Mouse (Mus musculus) intestine, embryonic 15.5 days (tissue): ENCODE measurements around the gene Xbp1. TPM values are rescaled to one million over a fixed set of nuclear protein-coding genes. Genes with fewer than 3 reads are reported as not detected.
"Not testable (repeated sequence)": the region's sequence is repeated elsewhere in the genome, so short reads cannot be mapped to it uniquely, and the experiment has no call there.

Experiments used
- ATAC-seq: fragments of 200-750 bp; cut with Nextera tagmentation; 2 replicates; pipeline ENCODE4 v1.8.0; 2017; ENCODE audit warnings: moderate TSS enrichment, moderate library complexity
- H3K27ac ChIP-seq: fragments of 300-500 bp; sonication (generic); 2 replicates; pipeline ENCODE4 v1.5.1; 2015; ENCODE audit warnings: mild to moderate bottlenecking, inconsistent platforms
- H3K27me3 ChIP-seq: fragments of 300-500 bp; sonication (generic); replicated peaks from 2 replicates; pipeline ENCODE4 v1.6.1; 2015; ENCODE audit warnings: inconsistent platforms
- H3K36me3 ChIP-seq: fragments of 300-500 bp; sonication (generic); 2 replicates; pipeline ENCODE4 v1.6.1; 2015; ENCODE audit warnings: inconsistent platforms
- H3K4me1 ChIP-seq: fragments of 300-500 bp; sonication (generic); replicated peaks from 2 replicates; pipeline ENCODE4 v1.6.1; 2015; ENCODE audit warnings: inconsistent platforms
- H3K4me2 ChIP-seq: fragments of 300-500 bp; sonication (generic); replicated peaks from 2 replicates; pipeline ENCODE4 v1.6.1; 2015; ENCODE audit warnings: mild to moderate bottlenecking, inconsistent platforms
- H3K4me3 ChIP-seq: fragments of 300-500 bp; sonication (generic); replicated peaks from 2 replicates; pipeline ENCODE4 v1.5.1; 2015; ENCODE audit warnings: inconsistent platforms
- H3K9ac ChIP-seq: fragments of 300-500 bp; sonication (generic); 2 replicates; pipeline ENCODE4 v1.6.1; 2015; ENCODE audit warnings: inconsistent platforms
- H3K9me3 ChIP-seq: fragments of 300-500 bp; sonication (generic); 2 replicates; pipeline ENCODE4 v1.6.1; 2016; ENCODE audit warnings: inconsistent platforms
- WGBS: fragments of 180-500 bp; shearing (Covaris S2); methylation state at CpG from one replicate; pipeline ENCODE4 v1.1.7; 2015; 5-methylcytosine and 5-hydroxymethylcytosine counted together
- polyA plus RNA-seq: library from polyadenylated mRNA; unstranded; fragments of >200 nt; fragmentation: Nextera tagmentation; extraction: Ambion mirVana; gene quantifications from 2 replicates; pipeline ENCODE4 v1.2.1, GENCODE M21; 2015

Gene Xbp1
- polyA plus RNA-seq, 1 experiment from 2014 or later = 237 TPM

DNA sequence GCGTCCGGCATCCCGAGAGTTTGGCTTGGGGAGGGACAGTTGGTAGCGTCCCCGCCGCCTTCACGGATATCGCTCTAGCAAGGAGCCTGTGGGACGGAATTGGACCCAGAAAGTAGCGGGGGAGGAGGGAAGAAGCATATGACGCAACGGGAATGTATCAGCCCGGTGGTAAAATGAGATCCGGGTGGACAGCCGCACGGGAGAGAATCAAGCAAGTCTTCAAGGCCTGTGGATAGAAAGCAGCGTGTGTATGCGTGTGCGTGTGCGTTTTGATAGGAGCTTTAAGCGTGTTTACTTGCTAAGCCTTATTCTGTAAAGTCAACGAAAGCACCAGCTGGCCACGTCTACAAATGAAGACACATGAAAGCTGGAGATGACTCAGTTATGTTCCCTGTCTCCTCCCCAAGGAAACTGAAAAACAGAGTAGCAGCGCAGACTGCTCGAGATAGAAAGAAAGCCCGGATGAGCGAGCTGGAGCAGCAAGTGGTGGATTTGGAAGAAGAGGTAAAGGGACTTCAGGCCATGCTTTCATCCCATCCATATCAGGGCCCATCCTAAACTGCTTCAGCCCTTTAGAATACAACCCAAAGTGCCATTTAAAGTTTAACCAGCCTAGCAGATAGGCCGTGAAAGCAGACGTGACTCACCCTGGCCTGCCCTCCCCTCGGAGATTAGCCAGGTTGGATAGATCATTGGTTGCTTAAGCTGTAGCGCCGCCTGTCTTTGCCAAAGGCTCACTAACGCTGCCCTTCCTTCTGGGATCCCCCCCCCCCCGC lies 1.2 kb downstream of the Xbp1 start:
- H3K9me3 ChIP-seq = no peaks in the 10 kb centered on the region
- WGBS = under 1% methylated on average over 34 of the region's 34 CpGs
- peak; percentile 80 for ATAC-seq

DNA sequence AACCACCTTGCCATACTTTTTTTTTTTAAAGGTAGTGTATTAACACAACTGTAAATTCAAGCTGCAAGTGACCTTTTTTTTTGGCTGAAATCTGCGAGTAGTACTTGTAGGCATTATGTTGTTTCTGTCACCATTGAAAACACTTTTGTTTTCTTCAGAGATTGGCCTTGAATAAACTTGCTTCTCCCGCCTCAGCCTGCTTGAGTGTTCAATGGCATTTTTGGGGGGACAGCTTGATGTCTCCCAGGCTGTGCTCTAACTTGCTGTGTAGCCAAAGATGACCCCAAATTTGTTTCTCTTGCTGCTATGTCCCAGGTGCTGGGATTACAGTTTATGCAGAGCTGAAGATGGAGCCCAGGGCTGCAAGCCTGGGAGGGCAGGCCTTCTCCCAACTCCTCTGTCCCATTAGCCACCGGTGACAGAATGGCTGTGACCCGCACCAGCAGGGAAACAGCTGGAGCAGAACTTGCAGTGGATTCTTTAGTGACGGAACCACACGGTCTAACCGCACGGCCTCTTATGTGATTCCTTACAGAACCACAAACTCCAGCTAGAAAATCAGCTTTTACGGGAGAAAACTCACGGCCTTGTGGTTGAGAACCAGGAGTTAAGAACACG lies 2.4 kb downstream of the Xbp1 start:
- H3K4me1 ChIP-seq = peaks cover 20% of the 10 kb centered on the region
- peak overlapping the region; percentile 57 for H3K4me2 ChIP-seq
- H3K27ac ChIP-seq = no peak overlapping the region
- peak overlapping the region; percentile 73 for H3K4me3 ChIP-seq
- 79% methylated on average over 11 of the region's 11 CpGs for WGBS
- peaks cover 34% of the 10 kb centered on the region for H3K36me3 ChIP-seq
- peak overlapping the region; percentile 90; the same call in 1 of the 2 replicates for H3K9ac ChIP-seq
- no peaks in the 10 kb centered on the region for H3K9me3 ChIP-seq
- no peaks in the 10 kb centered on the region for H3K27me3 ChIP-seq
- no peak for ATAC-seq

More for the DNA sequence above, 1.2 kb downstream of the Xbp1 start:
- no peaks in the 10 kb centered on the region for H3K27me3 ChIP-seq
- H3K4me3 ChIP-seq = peak overlapping the region; percentile 73
- peak overlapping the region; percentile 90 for H3K9ac ChIP-seq
- peaks cover 20% of the 10 kb centered on the region for H3K4me1 ChIP-seq
- H3K27ac ChIP-seq = peak overlapping the region; percentile 90
- H3K36me3 ChIP-seq = peaks cover 34% of the 10 kb centered on the region
- peak overlapping the region; percentile 57 for H3K4me2 ChIP-seq

DNA sequence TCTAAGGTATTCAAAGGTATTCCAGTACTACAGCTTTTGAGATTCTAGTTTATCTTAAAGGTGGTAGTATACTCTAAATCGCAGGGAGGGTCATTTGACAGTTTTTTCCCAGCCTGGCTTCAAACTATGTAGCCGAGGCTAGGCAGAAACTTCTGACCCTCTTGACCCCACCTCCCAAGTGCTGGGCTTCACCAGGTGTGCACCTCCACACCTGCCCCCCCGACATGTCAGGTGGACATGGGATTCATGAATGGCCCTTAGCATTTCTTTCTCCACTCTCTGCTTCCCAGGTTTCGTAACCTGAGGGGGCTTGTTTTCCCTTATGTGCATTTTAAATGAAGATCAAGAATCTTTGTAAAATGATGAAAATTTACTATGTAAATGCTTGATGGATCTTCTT lies 5.0 kb downstream of the Xbp1 start:
- Histone ChIP-seq H3K27me3 (no peaks in the 10 kb centered on the region), H3K4me2 (no peak overlapping the region), H3K4me3 (no peak overlapping the region), H3K27ac (no peak overlapping the region), H3K4me1 (peaks cover 17% of the 10 kb centered on the region), H3K9ac (no peak overlapping the region), H3K36me3 (peaks cover 38% of the 10 kb centered on the region), H3K9me3 (no peaks in the 10 kb centered on the region)
- 87% methylated on average over 4 of the region's 4 CpGs for WGBS
- no peak for ATAC-seq

DNA sequence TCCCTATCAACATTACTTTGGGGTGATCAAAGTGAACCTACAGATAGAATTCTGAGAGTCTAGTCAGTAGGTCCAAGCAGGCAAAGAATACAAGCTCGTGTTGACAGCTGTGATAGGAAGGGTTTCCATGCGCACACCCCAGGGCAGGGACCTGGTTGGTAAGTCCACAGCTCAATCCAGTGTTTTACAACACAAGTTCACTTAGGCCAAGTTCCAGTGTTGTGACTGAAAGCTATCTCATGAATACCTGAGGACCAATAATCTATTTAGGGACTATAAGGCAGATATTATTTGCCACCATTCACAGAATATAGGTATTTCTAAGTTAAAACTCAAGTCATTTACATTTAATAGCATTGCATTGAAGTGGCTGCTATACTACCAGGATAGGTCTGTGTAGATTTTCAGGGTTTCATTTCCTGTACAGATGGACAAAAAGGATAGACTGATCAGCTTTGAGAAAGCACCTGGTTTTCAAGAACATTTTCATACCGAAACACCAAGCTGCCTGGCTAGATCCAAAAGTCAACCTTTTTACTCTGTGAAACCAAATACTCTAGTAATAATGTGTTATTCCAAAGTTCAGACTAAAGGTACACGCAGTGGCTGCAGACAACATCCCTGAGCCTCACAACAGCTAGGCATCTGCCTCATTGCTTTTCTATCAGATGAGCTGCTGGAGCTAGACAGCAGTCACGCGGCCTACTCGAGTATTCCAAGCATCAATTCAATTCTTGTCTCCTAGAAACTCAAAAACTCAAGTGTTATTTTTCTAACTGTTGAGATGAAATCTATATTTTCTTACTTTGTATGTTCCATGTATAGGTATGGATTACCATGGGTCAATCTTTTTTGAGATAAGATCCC lies 6.3 kb downstream of the Xbp1 start:
- Histone ChIP-seq H3K4me3 (no peak overlapping the region), H3K27ac (no peak overlapping the region), H3K4me1 (peaks cover 17% of the 10 kb centered on the region), H3K36me3 (peaks cover 49% of the 10 kb centered on the region), H3K27me3 (no peaks in the 10 kb centered on the region), H3K9ac (no peak overlapping the region), H3K4me2 (no peak overlapping the region), H3K9me3 (no peaks in the 10 kb centered on the region)
- WGBS = 83% methylated on average over 7 of the region's 7 CpGs
- ATAC-seq = no peak

DNA sequence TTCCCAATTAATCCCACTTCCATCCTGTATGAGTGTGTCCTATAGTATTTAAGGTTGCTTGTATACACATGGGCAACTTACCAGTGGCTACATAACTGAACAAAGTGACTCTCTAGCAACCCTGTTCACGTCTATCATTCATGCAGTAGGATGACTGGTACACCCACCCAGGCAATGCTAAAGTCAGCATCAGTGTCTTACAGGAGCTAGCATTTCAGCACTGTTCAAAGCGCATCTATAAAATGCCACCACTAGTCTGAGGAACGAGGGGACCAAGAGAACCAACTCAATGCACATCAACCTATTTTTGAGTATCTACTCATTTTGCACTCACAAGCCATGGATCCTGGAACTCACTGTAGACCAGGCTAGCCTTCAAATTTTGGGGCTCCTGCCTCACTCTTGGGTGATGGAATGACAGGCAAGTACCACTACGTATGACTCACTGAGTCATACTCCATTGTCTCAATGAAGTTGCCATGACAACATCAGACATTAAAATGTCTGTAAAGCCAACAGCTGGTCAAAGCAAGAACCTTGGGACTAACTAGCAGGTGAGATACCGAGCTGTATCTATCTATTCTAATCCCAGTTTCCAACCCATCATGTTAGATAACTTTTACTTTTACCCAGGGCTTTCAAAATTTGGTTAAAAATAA lies 7.5 kb downstream of the Xbp1 start:
- no peak for ATAC-seq
- no peak overlapping the region for H3K4me3 ChIP-seq
- H3K4me2 ChIP-seq = no peak overlapping the region
- no peaks in the 10 kb centered on the region for H3K27me3 ChIP-seq
- no peaks in the 10 kb centered on the region for H3K9me3 ChIP-seq
- H3K4me1 ChIP-seq = peaks cover 10% of the 10 kb centered on the region
- H3K27ac ChIP-seq = no peak overlapping the region
- peaks cover 55% of the 10 kb centered on the region for H3K36me3 ChIP-seq
- WGBS = 84% methylated on average over 5 of the region's 5 CpGs
- H3K9ac ChIP-seq = no peak overlapping the region

DNA sequence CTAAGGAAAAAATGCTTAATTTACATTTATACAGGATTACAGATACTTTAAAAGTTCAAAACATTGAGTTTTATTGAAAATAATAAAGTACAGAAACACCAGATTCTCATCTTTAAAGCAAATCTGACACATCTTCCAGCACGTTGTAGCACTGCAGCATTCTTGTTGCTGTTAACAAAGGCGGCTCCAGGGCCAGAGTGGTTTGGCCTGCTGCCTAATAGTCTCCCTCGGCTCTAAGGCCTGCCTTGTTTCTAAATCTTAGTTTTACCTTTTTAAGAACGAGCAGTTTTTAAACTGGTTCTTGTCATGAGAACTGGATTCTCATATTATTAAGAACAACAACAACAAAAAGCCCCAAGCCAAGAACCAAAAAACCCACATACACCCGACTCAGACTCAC lies 8.4 kb downstream of the Xbp1 start:
- 68% methylated on average over 5 of the region's 5 CpGs for WGBS
- H3K36me3 ChIP-seq = peaks cover 54% of the 10 kb centered on the region
- H3K4me1 ChIP-seq = 0 out of 2 replicates have a peak, but pooled peaks cover 1% of the 10 kb centered on the region
- H3K27me3 ChIP-seq = no peaks in the 10 kb centered on the region
- no peak overlapping the region for H3K9ac ChIP-seq
- no peaks in the 10 kb centered on the region for H3K9me3 ChIP-seq
- H3K4me2 ChIP-seq = no peak overlapping the region
- H3K27ac ChIP-seq = no peak overlapping the region
- H3K4me3 ChIP-seq = no peak overlapping the region
- no peak for ATAC-seq

DNA sequence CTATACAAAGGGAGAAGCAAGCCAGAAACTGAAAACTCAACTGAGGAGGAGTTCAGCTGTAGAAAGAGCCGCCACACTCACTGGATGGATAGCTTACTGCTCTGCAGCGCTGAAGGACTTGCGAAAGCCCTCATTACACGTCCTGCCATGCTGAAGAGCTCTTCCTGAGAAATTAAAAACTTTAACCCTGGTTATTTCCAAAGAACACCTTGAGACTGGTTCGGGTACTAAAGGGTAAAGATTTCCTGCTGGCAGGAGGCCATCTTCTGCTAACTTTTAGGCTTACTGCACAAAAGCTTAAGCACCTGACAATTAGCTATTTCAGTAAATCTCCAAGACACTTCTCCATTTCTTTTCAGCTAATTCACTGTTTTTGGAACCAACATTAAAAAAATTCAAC lies 9.7 kb downstream of the Xbp1 start:
- H3K4me1 ChIP-seq = no peaks in the 10 kb centered on the region
- H3K27me3 ChIP-seq = no peaks in the 10 kb centered on the region
- ATAC-seq = no peak
- H3K4me2 ChIP-seq = no peak overlapping the region
- peaks cover 45% of the 10 kb centered on the region for H3K36me3 ChIP-seq
- 77% methylated on average over 5 of the region's 5 CpGs for WGBS
- no peak overlapping the region for H3K4me3 ChIP-seq
- H3K9ac ChIP-seq = no peak overlapping the region
- no peak overlapping the region for H3K27ac ChIP-seq
- no peaks in the 10 kb centered on the region for H3K9me3 ChIP-seq

DNA sequence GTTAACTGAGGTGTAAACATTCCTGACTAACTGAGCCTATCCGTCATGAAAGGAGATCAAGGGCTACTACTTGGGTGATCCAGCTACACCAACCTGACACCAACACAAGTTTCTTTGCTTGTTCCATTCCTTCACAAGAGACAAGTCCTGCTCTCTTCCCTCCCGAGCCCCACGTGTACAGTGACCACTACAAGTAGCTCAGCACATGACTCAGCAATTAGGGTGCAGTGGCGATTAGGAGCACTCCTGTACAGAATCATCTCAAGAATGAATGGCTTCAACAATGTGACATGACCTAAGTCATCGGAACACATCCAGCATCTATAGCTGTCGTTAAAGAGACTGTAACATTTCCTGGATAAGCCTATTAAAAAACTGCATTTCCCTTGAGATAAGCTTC lies 10.3 kb downstream of the Xbp1 start:
- Histone ChIP-seq H3K36me3 (peaks cover 40% of the 10 kb centered on the region), H3K4me1 (no peaks in the 10 kb centered on the region), H3K27ac (no peak overlapping the region), H3K9me3 (no peaks in the 10 kb centered on the region), H3K27me3 (no peaks in the 10 kb centered on the region), H3K4me3 (no peak overlapping the region), H3K4me2 (no peak overlapping the region), H3K9ac (no peak overlapping the region)
- 74% methylated on average over 6 of the region's 6 CpGs for WGBS
- ATAC-seq = no peak

DNA sequence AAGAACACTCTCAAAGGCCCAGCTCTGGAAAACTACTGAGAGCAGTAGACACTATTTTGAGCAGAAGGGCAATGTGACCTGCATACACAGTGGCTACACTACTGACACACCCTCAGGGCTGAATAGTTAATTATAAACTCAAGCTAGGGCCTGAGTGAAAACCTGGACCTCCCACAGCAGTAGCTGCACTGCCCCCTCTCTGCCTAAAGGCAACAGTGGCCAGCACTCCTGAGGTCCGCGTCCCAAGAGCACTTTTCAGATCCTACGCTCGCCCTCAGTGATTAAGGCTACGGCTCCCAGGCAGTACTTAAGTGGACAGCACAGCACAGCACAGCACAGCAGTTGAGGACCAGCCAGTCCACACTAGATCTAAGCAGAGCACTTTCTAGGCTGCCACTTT lies 12.6 kb downstream of the Xbp1 start:
- H3K9ac ChIP-seq = no peak overlapping the region
- no peak overlapping the region for H3K4me3 ChIP-seq
- no peak overlapping the region for H3K27ac ChIP-seq
- peak; percentile 71 for ATAC-seq
- no peaks in the 10 kb centered on the region for H3K4me1 ChIP-seq
- 78% methylated on average over 5 of the region's 5 CpGs for WGBS
- H3K36me3 ChIP-seq = peaks cover 34% of the 10 kb centered on the region
- no peak overlapping the region for H3K4me2 ChIP-seq
- no peaks in the 10 kb centered on the region for H3K27me3 ChIP-seq
- H3K9me3 ChIP-seq = no peaks in the 10 kb centered on the region

DNA sequence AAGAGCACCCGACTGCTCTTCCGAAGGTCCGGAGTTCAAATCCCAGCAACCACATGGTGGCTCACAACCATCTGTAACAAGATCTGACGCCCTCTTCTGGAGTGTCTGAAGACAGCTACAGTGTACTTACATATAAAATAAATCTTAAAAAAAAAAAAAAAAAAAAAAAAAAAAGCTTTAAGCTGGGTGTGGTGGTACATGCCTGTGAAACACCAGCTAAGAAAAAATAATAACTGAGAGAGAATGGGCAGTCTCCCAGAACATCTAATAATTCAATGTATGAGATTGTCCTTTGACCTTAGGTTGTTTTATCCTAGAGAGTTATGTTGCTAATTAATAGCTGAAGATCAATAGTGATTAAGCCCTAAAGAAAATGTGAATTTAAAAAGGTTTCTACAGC lies 17.0 kb downstream of the Xbp1 start:
- not testable (repeated sequence) for H3K4me2 ChIP-seq, H3K4me3 ChIP-seq, H3K9ac ChIP-seq, H3K9me3 ChIP-seq, H3K27me3 ChIP-seq, H3K27ac ChIP-seq, ATAC-seq
- Histone ChIP-seq H3K36me3 (peaks cover 13% of the 10 kb centered on the region), H3K4me1 (peaks cover 13% of the 10 kb centered on the region)
- WGBS = 88% methylated on average over 4 of the region's 4 CpGs

DNA sequence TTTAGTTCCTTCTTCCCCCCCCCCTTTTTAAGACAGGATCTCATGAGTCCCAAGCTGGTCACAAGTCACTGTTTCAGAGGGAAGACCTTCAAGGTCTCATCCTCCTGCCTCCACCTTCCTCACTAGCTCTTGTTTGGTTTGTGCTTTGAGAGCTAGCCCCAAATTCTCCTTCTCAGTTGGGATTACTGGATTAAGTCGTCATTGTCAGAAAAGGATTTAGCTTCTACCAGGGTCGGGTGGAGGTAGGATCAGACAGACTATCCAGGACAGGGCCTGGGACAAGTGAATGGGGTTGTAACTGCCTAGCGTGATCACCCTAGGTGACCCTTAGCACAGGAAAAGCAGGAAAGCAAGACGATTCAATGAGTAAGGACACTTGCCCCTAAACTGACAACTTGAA lies 19.9 kb downstream of the Xbp1 start:
- Histone ChIP-seq H3K36me3 (no peaks in the 10 kb centered on the region; the same call in 1 of the 2 replicates), H3K4me1 (peaks cover 13% of the 10 kb centered on the region), H3K27ac (no peak overlapping the region), H3K9ac (0 out of 2 replicates have a peak overlapping the region, but pooled peaks have one; percentile 15), H3K27me3 (no peaks in the 10 kb centered on the region), H3K9me3 (no peaks in the 10 kb centered on the region), H3K4me2 (peak overlapping the region; percentile 70), H3K4me3 (peak overlapping the region; percentile 95)
- ATAC-seq = no peak
- 49% methylated on average over 4 of the region's 4 CpGs for WGBS
